In genomic region chr5:84440232-84440631, GRCm38 (mm10) we compare ENCODE assay signal across 28 mouse cellular contexts. TPM values are rescaled to one million over a fixed set of nuclear protein-coding genes. Genes with fewer than 3 reads are reported as not detected.
DNase-seq lines count a peak whose midpoint lies in the region; ATAC-seq and TF ChIP-seq lines count a peak whose summit lies in the region.
"Had no signal": no experiment of that assay in that cellular context is flagged by ENCODE, and none has a peak within 500 bp of the region (broad histone marks: within the 10 kb centered on the region; RNA-seq: fewer than 3 reads in every experiment).

No protein-coding gene starts in this region.

- no peak for TF ChIP-seq CTCF in layer of hippocampus, adult 2 months (conservative IDR thresholded peaks at IDR 0.05)

- H3K9me3 ChIP-seq in forebrain, embryonic 16.5 days (ENCODE audit: control insufficient read depth, low read length) = no peaks in the 10 kb centered on the region
- no peaks in the 10 kb centered on the region for H3K9me3 ChIP-seq in forebrain, embryonic 12.5 days
- H3K9me3 ChIP-seq: embryonic facial prominence, embryonic 12.5 days; heart, embryonic 12.5 days; liver, embryonic 13.5 days; midbrain, embryonic 12.5 days; neural tube, embryonic 15.5 days had no signal

- 0 out of 2 replicates have a peak, but pooled peaks have one; percentile 49 for ATAC-seq in forebrain, embryonic 16.5 days
- ATAC-seq in forebrain, embryonic 12.5 days (ENCODE audit: low FRiP score) = no peak
- ATAC-seq: activated CD4-positive, CD25-positive, alpha-beta regulatory T cell, adult 4 months; hindbrain, postnatal 0 days; intestine, embryonic 16.5 days had no signal

- 62% methylated on average over 2 of the region's 2 CpGs for WGBS in forebrain, embryonic 16.5 days
- 92% methylated on average over 2 of the region's 2 CpGs for WGBS in forebrain, embryonic 12.5 days

- H3K4me2 ChIP-seq in forebrain, embryonic 16.5 days (ENCODE audit: low read length) = no peak overlapping the region
- H3K4me2 ChIP-seq in forebrain, embryonic 12.5 days = no peak overlapping the region
- H3K4me2 ChIP-seq: embryonic facial prominence, embryonic 12.5 days; heart, embryonic 12.5 days; liver, embryonic 13.5 days; midbrain, embryonic 12.5 days; neural tube, embryonic 15.5 days had no signal

- H3K36me3 ChIP-seq in forebrain, embryonic 16.5 days (ENCODE audit: control insufficient read depth, insufficient read depth) = no peaks in the 10 kb centered on the region
- H3K36me3 ChIP-seq in forebrain, embryonic 12.5 days (replicated peaks) = no peaks in the 10 kb centered on the region
- H3K36me3 ChIP-seq: embryonic facial prominence, embryonic 12.5 days; heart, embryonic 12.5 days; liver, embryonic 13.5 days; midbrain, embryonic 12.5 days; neural tube, embryonic 15.5 days had no signal

- peak; percentile 32 to 53 for DNase-seq in layer of hippocampus, adult 2 months (ENCODE audit: low spot score in 2 of 2)
- DNase-seq in layer of hippocampus, postnatal 25 days (ENCODE audit: extremely low spot score in 1 of 2, low spot score in 1 of 2) = no peak
- DNase-seq in right cerebral cortex, adult 2 months (ENCODE audit: low spot score in 2 of 2) = peak; percentile 20 to 32
- DNase-seq in right cerebral cortex, postnatal 4 days = no peak
- DNase-seq in telencephalon, adult 2 months (ENCODE audit: low read depth, low spot score) = peak; percentile 59
- no peak for DNase-seq in ovary, adult 18-20 months (ENCODE audit: low spot score)
- DNase-seq: adrenal gland, adult 8-10 months; cerebellum, adult 9-11 months; gastrocnemius, postnatal 14 days; heart, adult 18-20 months; heart, postnatal 10 days; kidney, adult 9 months; kidney, postnatal 14 days; liver, embryonic 13.5 days; lung, adult 2 months; lung, postnatal 14 days; right cerebral cortex, postnatal 14 days; thymus, postnatal 25 days had no signal

- H3K9ac ChIP-seq in forebrain, embryonic 16.5 days (replicated peaks; ENCODE audit: low read depth, low read length) = no peak overlapping the region
- no peak overlapping the region for H3K9ac ChIP-seq in forebrain, embryonic 12.5 days
- H3K9ac ChIP-seq: embryonic facial prominence, embryonic 12.5 days; heart, embryonic 12.5 days; liver, embryonic 13.5 days; midbrain, embryonic 12.5 days; neural tube, embryonic 15.5 days had no signal

- no peak overlapping the region for H3K27ac ChIP-seq in forebrain, embryonic 16.5 days (ENCODE audit: low read length)
- H3K27ac ChIP-seq in forebrain, embryonic 12.5 days = no peak overlapping the region
- no peak overlapping the region for H3K27ac ChIP-seq in layer of hippocampus, adult 2 months
- H3K27ac ChIP-seq: embryonic facial prominence, embryonic 12.5 days; hindbrain, postnatal 0 days; liver, embryonic 13.5 days; midbrain, embryonic 12.5 days; neural tube, embryonic 15.5 days had no signal

- no peak overlapping the region for H3K4me3 ChIP-seq in forebrain, embryonic 16.5 days (replicated peaks; ENCODE audit: low read length)
- H3K4me3 ChIP-seq in forebrain, embryonic 12.5 days (replicated peaks) = no peak overlapping the region
- no peak overlapping the region for H3K4me3 ChIP-seq in layer of hippocampus, adult 2 months
- H3K4me3 ChIP-seq: embryonic facial prominence, embryonic 12.5 days; heart, embryonic 12.5 days; liver, embryonic 13.5 days; midbrain, embryonic 12.5 days; neural tube, embryonic 15.5 days had no signal

- H3K27me3 ChIP-seq in forebrain, embryonic 16.5 days (replicated peaks; ENCODE audit: control insufficient read depth, insufficient read depth, low read length) = no peaks in the 10 kb centered on the region
- no peaks in the 10 kb centered on the region for H3K27me3 ChIP-seq in forebrain, embryonic 12.5 days
- H3K27me3 ChIP-seq: embryonic facial prominence, embryonic 12.5 days; heart, embryonic 12.5 days; liver, embryonic 13.5 days; midbrain, embryonic 12.5 days; neural tube, embryonic 15.5 days had no signal

- no peaks in the 10 kb centered on the region for H3K4me1 ChIP-seq in forebrain, embryonic 16.5 days (replicated peaks; ENCODE audit: control insufficient read depth, insufficient read depth, low read length)
- H3K4me1 ChIP-seq in forebrain, embryonic 12.5 days = no peaks in the 10 kb centered on the region
- H3K4me1 ChIP-seq: embryonic facial prominence, embryonic 12.5 days; heart, embryonic 12.5 days; liver, embryonic 13.5 days; midbrain, embryonic 12.5 days; neural tube, embryonic 15.5 days had no signal

RNA-seq across cellular contexts. Expression of gene Epha5, which starts 23.1 kb away (rescaled TPM):
- 139 and 140 TPM in 2 replicates for polyA plus RNA-seq in forebrain, embryonic 16.5 days (2015; fragmentation: Nextera tagmentation; extraction: Ambion mirVana)
- polyA plus RNA-seq in forebrain, embryonic 12.5 days (2016; fragmentation: Nextera tagmentation; extraction: Ambion mirVana) = 61.2 and 68.4 TPM in 2 replicates
- total RNA-seq in layer of hippocampus, adult 2 months (2021) = 100 to 1,000 TPM; 129 to 137 TPM
- 100 to 1,000 TPM; 109 to 147 TPM for total RNA-seq in layer of hippocampus, postnatal 25 days (2021)
- polyA plus RNA-seq: C2C12 had no signal

Comparison
In these comparisons a context has a peak if more than half of its experiments do, and no peak if none do; other contexts are left out.
1. DNase-seq: peak in layer of hippocampus, adult 2 months (2 of 2), right cerebral cortex, adult 2 months (2 of 2) and telencephalon, adult 2 months (single experiment); none in layer of hippocampus, postnatal 25 days (0 of 2), right cerebral cortex, postnatal 4 days (single experiment) and ovary, adult 18-20 months (single experiment).